Comparison of ENCODE assay signal across 13 mouse cellular contexts in the genomic region with DNA sequence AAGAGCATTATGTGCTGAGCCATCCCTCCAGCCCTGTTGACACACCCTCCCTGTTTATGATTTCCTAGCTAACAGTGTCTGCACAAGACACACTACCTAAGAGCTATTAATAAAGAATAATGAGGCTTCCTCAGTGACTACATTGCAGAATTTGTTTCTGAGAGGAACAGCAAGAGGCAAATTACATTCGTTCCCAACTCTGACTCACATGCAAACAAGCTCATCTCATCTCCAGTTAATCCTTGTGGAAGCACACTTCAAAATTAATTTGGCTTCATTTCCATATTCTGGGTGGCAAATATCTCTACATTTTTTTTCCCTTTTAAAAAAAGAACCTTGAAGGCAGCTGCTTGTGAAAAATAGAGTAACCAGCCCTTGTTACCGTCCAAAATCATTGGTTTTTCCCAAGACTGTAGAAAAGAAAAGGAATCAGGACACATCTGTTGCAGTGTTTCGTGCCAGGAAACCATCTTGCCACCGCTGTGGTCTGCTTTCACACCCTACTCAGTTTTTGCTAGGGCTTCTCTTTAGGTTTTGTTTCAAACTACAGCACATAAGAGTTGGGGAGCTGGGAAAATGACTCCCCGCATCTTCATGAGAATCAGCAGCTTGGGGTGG.
DNase-seq lines count a peak whose midpoint lies in the region; TF ChIP-seq lines count a peak whose summit lies in the region.
"Had no signal": no experiment of that assay in that cellular context is flagged by ENCODE, and none has a peak within 500 bp of the region (broad histone marks: within the 10 kb centered on the region; RNA-seq: fewer than 3 reads in every experiment).

No protein-coding gene starts in this region.

- peak overlapping the region; percentile 69 for H3K27ac ChIP-seq in cortical plate, adult 2 months (ENCODE audit: insufficient read depth, low read length)
- H3K27ac ChIP-seq in kidney, adult 2 months (ENCODE audit: insufficient read depth, low read depth, low read length), result no peak overlapping the region
- H3K27ac ChIP-seq: hindbrain, embryonic 15.5 days; stomach, embryonic 15.5 days had no signal

- H3K4me3 ChIP-seq in cortical plate, adult 2 months (ENCODE audit: insufficient read depth, low read length), result no peak overlapping the region
- no peak overlapping the region for H3K4me3 ChIP-seq in kidney, adult 2 months (ENCODE audit: insufficient read depth, low read depth, low read length)
- H3K4me3 ChIP-seq: hindbrain, embryonic 15.5 days; myocyte; stomach, embryonic 15.5 days had no signal

- peaks cover 7% of the 10 kb centered on the region for H3K4me1 ChIP-seq in cortical plate, adult 2 months (ENCODE audit: control insufficient read depth, insufficient read depth, low read length)
- no peaks in the 10 kb centered on the region for H3K4me1 ChIP-seq in kidney, adult 2 months (ENCODE audit: control insufficient read depth, insufficient read depth, low read length)
- H3K4me1 ChIP-seq: hindbrain, embryonic 15.5 days had no signal

- 97% methylated on average over 5 of the region's 5 CpGs for WGBS in kidney, adult 2 months

- peak; percentile 84 for DNase-seq in right cerebral cortex, adult 18-20 months
- no peak for DNase-seq in right cerebral cortex, postnatal 4 days
- DNase-seq in left cerebral cortex, adult 11 months (ENCODE audit: low spot score), result peak; percentile 66
- peak; percentile 94 for DNase-seq in telencephalon, adult 2 months (ENCODE audit: low read depth, low spot score)
- DNase-seq in kidney, adult 2 months, result no peak
- no peak for DNase-seq in gastrocnemius, postnatal 4 days (ENCODE audit: low spot score in 2 of 2)
- no peak for DNase-seq in lung, postnatal 36 days
- DNase-seq: kidney, postnatal 14 days; lung, postnatal 4 days had no signal

- no peak for TF ChIP-seq CTCF in cortical plate, adult 2 months (IDR thresholded peaks at IDR 0.05; ENCODE audit: extremely low read depth, insufficient read depth, low read length)
- TF ChIP-seq CTCF in kidney, adult 2 months (conservative IDR thresholded peaks at IDR 0.05; ENCODE audit: insufficient read depth, insufficient read length, low read depth, low read length), result no peak

- TF ChIP-seq POLR2A in cortical plate, adult 2 months (IDR thresholded peaks at IDR 0.05; ENCODE audit: extremely low read depth, insufficient read depth, low read length), result no peak
- TF ChIP-seq POLR2A in kidney, adult 2 months (IDR thresholded peaks at IDR 0.05; ENCODE audit: low read depth, low read length), result no peak

- no peaks in the 10 kb centered on the region for H3K27me3 ChIP-seq in kidney, adult 2 months (replicated peaks; ENCODE audit: control insufficient read depth, insufficient read depth, low read length)
- H3K27me3 ChIP-seq: hindbrain, embryonic 15.5 days; stomach, embryonic 15.5 days had no signal

- H3K36me3 ChIP-seq in kidney, adult 2 months (ENCODE audit: control insufficient read depth, insufficient read depth, low read length), result peaks cover 6% of the 10 kb centered on the region; the same call in 1 of the 2 replicates

Comparison
In these comparisons a context has a peak if more than half of its experiments do, and no peak if none do; other contexts are left out.
1. DNase-seq: peak in right cerebral cortex, adult 18-20 months (single experiment), left cerebral cortex, adult 11 months (single experiment) and telencephalon, adult 2 months (single experiment); none in right cerebral cortex, postnatal 4 days (single experiment), kidney, adult 2 months (single experiment), gastrocnemius, postnatal 4 days (0 of 2) and lung, postnatal 36 days (single experiment).